In genomic region chr3:9499489-9499888, GRCm38 (mm10) we compare ENCODE assay signal across 9 mouse cellular contexts.
DNase-seq lines count a peak whose midpoint lies in the region; ATAC-seq and TF ChIP-seq lines count a peak whose summit lies in the region.
"Had no signal": no experiment of that assay in that cellular context is flagged by ENCODE, and none has a peak within 500 bp of the region (broad histone marks: within the 10 kb centered on the region; RNA-seq: fewer than 3 reads in every experiment).

No protein-coding gene starts in this region.

- H3K4me1 ChIP-seq in cortical plate, adult 2 months (ENCODE audit: control insufficient read depth, insufficient read depth, low read length) = peaks cover 8% of the 10 kb centered on the region
- peaks cover 54% of the 10 kb centered on the region for H3K4me1 ChIP-seq in neural tube, embryonic 13.5 days (replicated peaks)

- no peak for DNase-seq in layer of hippocampus, adult 2 months (ENCODE audit: low spot score in 2 of 2)
- no peak for DNase-seq in layer of hippocampus, adult 9-10 months (ENCODE audit: low spot score)
- no peak for DNase-seq in spleen, postnatal 10 days (ENCODE audit: low spot score in 2 of 2)
- DNase-seq in layer of hippocampus, adult 8-10 months (ENCODE audit: low spot score in 2 of 2) = no peak
- DNase-seq in embryo, embryonic 9.5 days (ENCODE audit: extremely low spot score) = no peak
- DNase-seq: kidney, adult 8-10 months had no signal

- H3K4me3 ChIP-seq in layer of hippocampus, adult 2 months = no peak overlapping the region
- H3K4me3 ChIP-seq in cortical plate, adult 2 months (ENCODE audit: insufficient read depth, low read length) = no peak overlapping the region
- no peak overlapping the region for H3K4me3 ChIP-seq in neural tube, embryonic 13.5 days

- ATAC-seq in inflammation-experienced regulatory T-cells, adult 6 months = peak; percentile 30
- no peak for ATAC-seq in neural tube, embryonic 13.5 days (ENCODE audit: low read depth)

- 48% methylated on average over 5 of the region's 5 CpGs for WGBS in neural tube, embryonic 13.5 days

- peak overlapping the region; percentile 6; the same call in 1 of the 2 replicates for H3K9ac ChIP-seq in neural tube, embryonic 13.5 days

- no peak for TF ChIP-seq CTCF in layer of hippocampus, adult 2 months (conservative IDR thresholded peaks at IDR 0.05)
- no peak for TF ChIP-seq CTCF in cortical plate, adult 2 months (IDR thresholded peaks at IDR 0.05; ENCODE audit: extremely low read depth, insufficient read depth, low read length)

- H3K4me2 ChIP-seq in neural tube, embryonic 13.5 days = no peak overlapping the region

- H3K27ac ChIP-seq in layer of hippocampus, adult 2 months = peak overlapping the region; percentile 84
- peak overlapping the region; percentile 85; the same call in 1 of the 2 replicates for H3K27ac ChIP-seq in cortical plate, adult 2 months (ENCODE audit: insufficient read depth, low read length)
- peak overlapping the region; percentile 90 for H3K27ac ChIP-seq in neural tube, embryonic 13.5 days (replicated peaks)

- no peaks in the 10 kb centered on the region for H3K27me3 ChIP-seq in neural tube, embryonic 13.5 days

- H3K36me3 ChIP-seq in neural tube, embryonic 13.5 days = no peaks in the 10 kb centered on the region

- no peak for TF ChIP-seq POLR2A in cortical plate, adult 2 months (IDR thresholded peaks at IDR 0.05; ENCODE audit: extremely low read depth, insufficient read depth, low read length)

- H3K9me3 ChIP-seq in neural tube, embryonic 13.5 days = no peaks in the 10 kb centered on the region
